Mouse (Mus musculus): Measurements from ENCODE around the gene Gm12216. TPM values are rescaled to one million over a fixed set of nuclear protein-coding genes. Genes with fewer than 3 reads are reported as not detected.

Gm12216 gene
- polyA plus RNA-seq, 1 experiment from 2014 or later, result 0.16 TPM

DNA sequence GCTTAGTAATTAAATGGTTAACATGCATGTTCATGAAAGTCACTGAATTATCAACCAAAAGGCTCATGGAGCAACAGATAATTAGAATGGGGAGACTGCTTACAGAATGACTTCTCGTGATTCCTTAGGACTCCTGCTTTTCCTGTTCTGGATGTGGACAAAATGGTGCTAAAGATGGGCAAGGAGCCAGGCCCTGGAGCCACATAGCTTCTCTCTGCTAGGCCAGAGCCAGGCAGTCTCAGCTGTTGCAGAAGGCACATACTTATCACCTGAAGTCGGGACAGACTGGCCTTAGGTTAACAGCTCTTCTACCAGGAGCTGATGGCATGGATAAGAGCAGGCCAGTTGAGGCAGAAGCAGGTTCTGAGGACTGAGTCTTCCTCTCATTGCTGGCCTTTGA lies 48.3 kb downstream of the Gm12216 start:
- Histone ChIP-seq H3K4me1 (peaks cover 4% of the 10 kb centered on the region; the same call in 1 of the 2 replicates), H3K27ac (no peak overlapping the region), H3K36me3 (replicated peaks) (no peaks in the 10 kb centered on the region), H3K9me3 (no peaks in the 10 kb centered on the region), H3K4me3 (no peak overlapping the region), H3K27me3 (ENCODE audit: poor library complexity, severe bottlenecking) (no peaks in the 10 kb centered on the region)
- DNase-seq (ENCODE audit: extremely low spot score, low spot score), result no peak
- 86% methylated on average over 2 of the region's 2 CpGs for WGBS

DNA sequence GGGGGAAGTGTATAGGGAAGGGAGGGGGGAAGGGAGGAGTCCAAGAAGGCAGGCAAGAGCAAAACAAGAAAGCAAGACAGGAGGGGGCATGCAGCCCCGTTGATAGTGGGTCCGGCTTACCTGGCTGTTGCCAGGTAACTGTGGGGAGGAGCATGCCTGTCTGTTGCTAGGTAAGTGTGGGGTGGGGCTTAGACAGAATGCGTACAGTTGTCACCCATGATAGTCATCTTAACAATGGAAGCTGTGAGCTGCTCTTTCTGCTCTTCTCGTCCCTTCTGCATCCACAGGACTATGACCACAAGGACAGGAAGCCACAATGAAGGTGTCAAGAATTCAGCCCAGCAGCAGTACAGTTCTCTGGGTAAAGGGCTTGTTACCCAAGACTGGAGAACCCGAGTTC lies 48.9 kb downstream of the Gm12216 start:
- WGBS, result 68% methylated on average over 5 of the region's 5 CpGs
- Histone ChIP-seq H3K27ac (no peak overlapping the region), H3K27me3 (ENCODE audit: poor library complexity, severe bottlenecking) (no peaks in the 10 kb centered on the region), H3K9me3 (no peaks in the 10 kb centered on the region), H3K36me3 (replicated peaks) (no peaks in the 10 kb centered on the region), H3K4me3 (no peak overlapping the region), H3K4me1 (peaks cover 4% of the 10 kb centered on the region; the same call in 1 of the 2 replicates)
- DNase-seq (ENCODE audit: extremely low spot score, low spot score), result no peak

DNA sequence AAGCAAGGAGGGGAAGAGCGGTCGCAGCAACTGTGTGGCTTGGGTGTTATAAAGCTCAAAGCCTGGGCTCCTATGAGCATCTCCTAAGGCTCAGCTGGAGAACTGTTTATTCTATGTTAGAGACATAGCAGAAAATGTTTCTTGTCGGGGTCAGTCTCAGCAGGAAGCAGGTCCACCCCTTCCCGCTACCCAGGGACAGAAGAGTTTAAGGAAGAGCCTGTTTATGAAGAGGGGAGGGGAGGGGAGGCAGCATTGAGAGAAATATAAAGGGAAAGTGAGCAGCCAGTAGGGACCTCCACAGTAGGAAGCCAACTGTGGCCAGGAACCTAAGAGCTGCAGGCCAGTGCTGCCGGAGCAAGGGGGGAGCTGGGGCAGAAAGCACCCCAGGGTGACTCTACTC lies 49.7 kb downstream of the Gm12216 start:
- no peak for DNase-seq (ENCODE audit: extremely low spot score, low spot score)
- Histone ChIP-seq H3K9me3 (no peaks in the 10 kb centered on the region), H3K36me3 (replicated peaks) (no peaks in the 10 kb centered on the region), H3K4me1 (peaks cover 4% of the 10 kb centered on the region; the same call in 1 of the 2 replicates), H3K27ac (no peak overlapping the region), H3K27me3 (ENCODE audit: poor library complexity, severe bottlenecking) (no peaks in the 10 kb centered on the region), H3K4me3 (no peak overlapping the region)
- 48% methylated on average over 5 of the region's 5 CpGs for WGBS

DNA sequence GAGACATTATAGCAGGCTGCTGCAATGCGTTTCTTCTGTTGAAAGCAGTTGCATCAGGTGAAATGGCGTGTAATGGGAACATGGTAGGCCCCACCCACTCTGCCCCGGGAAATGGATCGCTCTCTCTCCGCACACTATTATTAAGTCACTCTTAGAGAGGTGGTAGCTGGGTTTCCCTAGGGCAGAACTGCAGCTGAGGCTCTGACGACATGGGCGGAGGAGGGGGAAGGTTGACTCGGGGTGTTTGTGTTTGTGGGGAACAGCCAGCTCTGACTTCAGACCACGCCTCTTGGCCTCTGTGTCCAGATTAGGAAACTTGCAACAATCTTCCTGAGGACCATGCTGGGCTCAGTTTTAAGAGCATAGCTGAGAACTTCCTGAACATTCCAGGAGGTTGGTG lies 53.3 kb downstream of the Gm12216 start:
- WGBS, result 80% methylated on average over 9 of the region's 9 CpGs
- Histone ChIP-seq H3K27me3 (ENCODE audit: poor library complexity, severe bottlenecking) (no peaks in the 10 kb centered on the region), H3K4me1 (peaks cover 4% of the 10 kb centered on the region; the same call in 1 of the 2 replicates), H3K9me3 (no peaks in the 10 kb centered on the region), H3K36me3 (replicated peaks) (no peaks in the 10 kb centered on the region), H3K27ac (no peak overlapping the region), H3K4me3 (no peak overlapping the region)
- DNase-seq (ENCODE audit: extremely low spot score, low spot score), result no peak

DNA sequence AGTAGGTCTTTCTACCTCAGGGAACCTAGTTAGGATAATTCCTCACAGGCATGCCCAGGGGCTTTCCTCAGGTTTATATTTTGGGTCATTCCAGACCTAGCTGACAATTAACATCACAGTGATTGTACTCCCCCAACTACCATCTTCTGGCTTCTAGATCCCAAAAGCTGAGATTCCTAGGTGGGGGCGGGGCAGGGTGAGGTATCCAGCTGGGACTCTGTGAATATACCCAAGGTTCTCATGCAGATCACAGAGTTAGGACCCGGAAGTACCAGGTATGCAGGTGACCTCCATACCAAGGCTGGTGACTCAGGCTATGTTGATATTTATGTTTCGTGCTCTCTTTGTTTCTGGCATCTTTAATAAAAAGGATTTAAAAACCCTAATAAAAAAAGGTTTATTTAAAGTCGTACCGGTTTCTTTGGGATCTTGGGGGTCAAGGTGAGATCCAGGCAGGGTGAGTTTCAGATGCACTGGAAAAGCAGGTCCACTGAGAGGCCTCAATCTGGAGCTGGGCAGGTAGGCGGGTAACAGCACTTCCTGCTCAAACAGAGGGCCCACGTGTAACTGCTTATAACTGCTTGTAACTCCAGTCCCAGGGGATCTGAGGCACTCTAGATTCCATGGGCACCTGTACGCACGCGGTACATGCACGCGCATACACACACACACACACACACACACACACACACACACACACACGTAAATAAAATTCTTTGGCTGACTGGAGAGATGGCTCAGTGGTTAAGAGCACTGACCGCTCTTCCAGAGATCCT lies 54.3 kb downstream of the Gm12216 start:
- Histone ChIP-seq H3K27ac (no peak overlapping the region), H3K36me3 (replicated peaks) (no peaks in the 10 kb centered on the region), H3K4me3 (no peak overlapping the region), H3K27me3 (ENCODE audit: poor library complexity, severe bottlenecking) (no peaks in the 10 kb centered on the region), H3K9me3 (no peaks in the 10 kb centered on the region), H3K4me1 (no peaks in the 10 kb centered on the region)
- 85% methylated on average over 14 of the region's 14 CpGs for WGBS
- DNase-seq (ENCODE audit: extremely low spot score, low spot score), result no peak

DNA sequence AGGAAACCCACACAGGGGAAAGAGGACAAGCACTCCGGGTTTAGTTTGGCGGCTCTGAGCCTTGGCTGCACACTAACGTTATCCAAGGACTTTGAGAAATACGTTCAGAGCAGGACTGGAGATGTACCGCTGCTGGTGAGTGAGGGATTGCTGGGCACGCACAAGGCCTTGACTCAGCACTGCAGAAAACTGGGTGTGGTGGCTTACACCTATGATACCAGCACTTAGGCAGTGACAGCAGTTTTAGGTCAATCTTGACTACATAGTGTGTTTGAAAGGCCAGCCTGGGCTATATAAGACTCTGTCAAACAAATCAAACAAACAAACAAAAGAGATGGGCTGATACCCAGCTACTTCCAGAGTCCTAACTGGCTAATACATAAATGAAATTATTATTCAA lies 55.6 kb downstream of the Gm12216 start:
- Histone ChIP-seq H3K4me1 (no peaks in the 10 kb centered on the region), H3K27me3 (ENCODE audit: poor library complexity, severe bottlenecking) (no peaks in the 10 kb centered on the region), H3K36me3 (replicated peaks) (no peaks in the 10 kb centered on the region), H3K4me3 (no peak overlapping the region), H3K27ac (no peak overlapping the region), H3K9me3 (no peaks in the 10 kb centered on the region)
- DNase-seq (ENCODE audit: extremely low spot score, low spot score), result no peak
- 88% methylated on average over 6 of the region's 6 CpGs for WGBS

DNA sequence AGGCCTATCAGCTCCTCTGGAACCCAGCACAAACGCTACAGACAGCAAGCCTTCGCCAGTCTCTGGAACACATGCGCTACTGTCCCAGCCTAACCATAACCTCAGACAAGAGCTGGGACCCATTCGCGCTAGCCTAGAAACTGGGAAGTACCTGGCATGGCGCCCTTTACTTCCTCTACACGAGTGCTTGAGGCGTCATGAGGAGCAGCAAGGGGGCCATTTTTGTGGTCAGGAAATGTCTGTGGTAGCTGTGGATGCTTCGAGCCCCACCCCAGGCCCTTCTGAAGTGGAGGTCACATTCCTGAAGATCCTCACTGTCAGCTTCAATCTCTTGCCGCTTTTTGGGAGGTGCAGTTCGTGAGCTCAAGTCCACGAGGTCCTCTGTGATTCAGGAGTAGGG lies 56.0 kb downstream of the Gm12216 start:
- Histone ChIP-seq H3K27ac (no peak overlapping the region), H3K4me1 (no peaks in the 10 kb centered on the region), H3K4me3 (no peak overlapping the region), H3K9me3 (no peaks in the 10 kb centered on the region), H3K36me3 (replicated peaks) (no peaks in the 10 kb centered on the region), H3K27me3 (ENCODE audit: poor library complexity, severe bottlenecking) (no peaks in the 10 kb centered on the region)
- no peak for DNase-seq (ENCODE audit: extremely low spot score, low spot score)
- 88% methylated on average over 12 of the region's 12 CpGs for WGBS

DNA sequence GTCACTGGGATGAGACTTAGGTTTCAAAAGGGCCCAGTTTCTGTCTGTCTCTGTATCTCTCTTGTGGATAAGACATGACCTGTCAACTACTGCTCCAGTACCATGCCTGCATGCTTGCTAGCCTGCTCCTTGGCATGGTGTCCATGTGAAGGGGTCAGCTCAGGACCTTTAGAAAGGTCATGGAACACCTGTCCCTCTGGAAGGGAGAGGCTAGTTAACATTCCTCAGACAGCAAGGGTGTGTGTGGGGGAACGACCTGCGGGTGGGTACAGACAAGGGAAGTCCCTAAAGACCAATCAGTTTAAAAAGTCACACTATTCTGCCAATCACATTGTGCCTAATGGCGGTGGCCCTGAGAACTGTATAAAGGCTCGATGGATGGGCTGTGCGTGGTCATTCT lies 58.1 kb downstream of the Gm12216 start:
- no peak for DNase-seq (ENCODE audit: extremely low spot score, low spot score)
- WGBS, result 90% methylated on average over 5 of the region's 5 CpGs

DNA sequence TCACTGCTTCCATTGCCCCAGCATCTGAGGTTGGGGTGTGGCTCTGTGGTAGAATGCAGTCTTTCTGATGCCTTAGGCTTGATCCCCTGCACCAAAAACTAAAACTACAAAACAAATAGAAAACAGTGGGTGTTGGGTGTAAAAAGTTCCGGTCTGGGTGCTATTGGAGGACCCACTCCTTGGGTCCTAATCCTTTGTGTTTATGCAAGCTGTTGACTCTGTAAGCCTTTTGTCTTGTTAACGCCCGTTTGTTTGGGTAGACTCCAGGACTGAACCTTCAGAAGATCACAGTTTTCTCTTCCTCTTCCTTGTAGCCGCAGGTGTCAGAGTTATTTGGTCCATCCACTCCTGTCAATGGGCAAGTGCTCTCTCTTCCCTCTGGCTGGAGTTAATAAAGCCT lies 59.0 kb downstream of the Gm12216 start:
- Histone ChIP-seq H3K4me1 (peaks cover 14% of the 10 kb centered on the region), H3K9me3 (no peaks in the 10 kb centered on the region), H3K27me3 (ENCODE audit: poor library complexity, severe bottlenecking) (no peaks in the 10 kb centered on the region), H3K27ac (no peak overlapping the region), H3K4me3 (no peak overlapping the region), H3K36me3 (replicated peaks) (no peaks in the 10 kb centered on the region)
- DNase-seq (ENCODE audit: extremely low spot score, low spot score), result no peak
- WGBS, result 67% methylated on average over 4 of the region's 4 CpGs

More for the DNA sequence above, 58.1 kb downstream of the Gm12216 start:
- Histone ChIP-seq H3K9me3 (no peaks in the 10 kb centered on the region), H3K4me3 (no peak overlapping the region), H3K36me3 (replicated peaks) (no peaks in the 10 kb centered on the region), H3K27me3 (ENCODE audit: poor library complexity, severe bottlenecking) (no peaks in the 10 kb centered on the region), H3K27ac (no peak overlapping the region), H3K4me1 (peaks cover 6% of the 10 kb centered on the region; the same call in 1 of the 2 replicates)

DNA sequence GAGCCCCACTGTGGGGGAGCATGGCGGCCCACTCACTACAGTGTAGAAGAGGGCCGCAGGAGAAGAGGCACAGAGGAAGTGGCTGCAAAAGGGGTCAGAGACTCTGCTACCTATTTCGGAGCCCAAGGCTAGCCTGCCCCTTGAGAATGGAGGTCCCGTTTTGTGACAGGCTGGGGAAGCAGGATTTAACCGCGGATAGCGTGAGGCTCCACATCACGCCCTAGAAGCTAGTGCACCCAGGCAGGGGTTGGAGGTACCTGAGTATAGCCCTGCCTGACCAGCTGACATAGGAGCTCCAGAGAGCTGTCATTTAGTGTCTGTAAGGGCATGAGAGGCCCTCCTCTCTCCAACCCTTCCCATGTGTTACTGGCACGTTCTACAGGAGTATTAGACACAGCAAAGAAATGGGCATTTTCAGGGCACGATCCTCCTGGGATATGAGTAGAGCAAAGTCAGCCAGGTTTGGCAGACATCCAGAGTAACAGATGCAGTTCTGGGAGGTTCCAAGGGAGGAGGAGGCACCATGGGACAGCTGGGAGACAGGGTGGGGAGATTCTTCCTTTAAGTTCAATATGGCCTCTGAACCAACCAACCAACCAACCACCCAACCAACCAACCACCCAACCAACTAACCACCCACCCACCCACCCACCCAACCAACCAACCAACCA lies 60.9 kb downstream of the Gm12216 start:
- Histone ChIP-seq H3K27ac (no peak overlapping the region), H3K36me3 (replicated peaks) (no peaks in the 10 kb centered on the region), H3K4me3 (no peak overlapping the region), H3K4me1 (peaks cover 21% of the 10 kb centered on the region), H3K27me3 (ENCODE audit: poor library complexity, severe bottlenecking) (no peaks in the 10 kb centered on the region), H3K9me3 (no peaks in the 10 kb centered on the region)
- 91% methylated on average over 10 of the region's 10 CpGs for WGBS
- DNase-seq (ENCODE audit: extremely low spot score, low spot score), result no peak

DNA sequence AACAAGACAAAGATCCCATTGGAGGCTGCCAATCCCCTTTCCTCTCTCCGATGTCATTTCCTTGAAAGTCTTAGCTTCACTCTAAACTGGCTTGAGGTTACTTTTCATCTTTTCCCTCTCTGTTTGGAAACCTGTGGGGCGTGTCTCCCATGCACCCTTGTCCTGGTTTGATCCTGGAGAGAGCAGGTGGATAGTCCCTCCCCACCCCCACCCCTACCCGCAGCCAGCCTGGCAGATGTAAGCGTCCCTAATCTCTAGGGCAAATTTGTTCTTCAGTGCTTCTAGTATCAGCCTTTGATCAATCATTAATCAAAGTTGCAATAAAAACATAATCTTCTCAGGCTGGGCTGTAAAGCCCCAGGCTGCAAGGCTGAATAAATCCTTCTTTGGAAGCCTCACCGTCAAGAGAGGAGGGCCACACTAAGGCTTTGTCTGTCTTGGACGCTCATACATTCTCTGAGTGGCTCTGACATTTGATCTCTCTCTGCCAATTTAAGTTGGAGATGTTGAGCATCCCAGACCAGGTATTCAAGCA lies 61.6 kb downstream of the Gm12216 start:
- DNase-seq (ENCODE audit: extremely low spot score, low spot score), result no peak
- H3K4me3 ChIP-seq, result no peak overlapping the region
- no peaks in the 10 kb centered on the region for H3K27me3 ChIP-seq (ENCODE audit: poor library complexity, severe bottlenecking)
- H3K4me1 ChIP-seq, result peaks cover 21% of the 10 kb centered on the region
- 59% methylated on average over 6 of the region's 6 CpGs for WGBS
- H3K9me3 ChIP-seq, result no peaks in the 10 kb centered on the region
- H3K27ac ChIP-seq, result no peak overlapping the region
- no peaks in the 10 kb centered on the region for H3K36me3 ChIP-seq (replicated peaks)

DNA sequence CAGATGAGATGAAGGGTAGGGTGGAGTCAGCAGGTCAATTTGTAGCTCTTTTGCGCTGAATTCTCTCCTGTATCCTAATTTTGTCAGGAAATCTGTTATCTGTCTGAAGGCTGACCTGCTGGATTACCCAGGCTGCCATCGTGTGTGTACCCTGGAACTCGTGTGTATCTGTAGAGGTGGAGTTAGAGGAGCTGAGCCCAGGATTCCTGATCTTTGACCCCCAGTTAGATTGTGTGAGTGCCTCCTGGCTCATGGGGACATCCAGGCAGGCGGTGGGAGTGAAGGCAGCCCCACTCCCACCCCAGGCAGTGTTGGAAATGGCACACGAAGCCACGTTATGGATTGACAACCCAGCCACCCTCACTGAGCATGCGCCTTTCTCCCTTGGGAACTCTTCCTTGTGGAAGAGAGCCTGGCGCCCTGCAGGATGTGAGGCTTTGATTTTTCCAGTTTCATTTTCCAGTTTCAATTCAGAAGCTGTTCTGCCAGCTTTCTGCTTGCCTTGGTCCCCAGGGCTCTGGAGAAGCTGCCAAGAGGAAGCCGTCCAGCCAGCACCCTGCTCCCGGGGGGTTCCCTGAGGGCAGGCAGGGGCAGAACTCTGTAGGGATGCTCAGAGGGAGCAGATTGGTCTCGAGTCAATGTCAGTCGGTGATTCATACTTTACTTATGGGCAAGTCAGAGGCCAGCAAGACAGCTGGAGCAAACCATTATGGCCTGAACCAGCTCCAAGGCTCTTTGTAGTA lies 62.5 kb downstream of the Gm12216 start:
- WGBS, result 74% methylated on average over 12 of the region's 12 CpGs

More for the DNA sequence above, 62.5 kb downstream of the Gm12216 start:
- no peaks in the 10 kb centered on the region for H3K9me3 ChIP-seq
- H3K27ac ChIP-seq, result no peak overlapping the region
- H3K4me3 ChIP-seq, result no peak overlapping the region
- H3K36me3 ChIP-seq (replicated peaks), result no peaks in the 10 kb centered on the region
- DNase-seq (ENCODE audit: extremely low spot score, low spot score), result no peak
- no peaks in the 10 kb centered on the region for H3K27me3 ChIP-seq (ENCODE audit: poor library complexity, severe bottlenecking)
- peaks cover 21% of the 10 kb centered on the region for H3K4me1 ChIP-seq
